Mouse (Mus musculus): ENCODE measurements at regions not wholly inside any gene's neighbourhood (a gene's known extent, or its start where the extent isn't known, plus 50 kb on each side); places are given as distances from the start of the nearest gene placed in this dataset.

DNA sequence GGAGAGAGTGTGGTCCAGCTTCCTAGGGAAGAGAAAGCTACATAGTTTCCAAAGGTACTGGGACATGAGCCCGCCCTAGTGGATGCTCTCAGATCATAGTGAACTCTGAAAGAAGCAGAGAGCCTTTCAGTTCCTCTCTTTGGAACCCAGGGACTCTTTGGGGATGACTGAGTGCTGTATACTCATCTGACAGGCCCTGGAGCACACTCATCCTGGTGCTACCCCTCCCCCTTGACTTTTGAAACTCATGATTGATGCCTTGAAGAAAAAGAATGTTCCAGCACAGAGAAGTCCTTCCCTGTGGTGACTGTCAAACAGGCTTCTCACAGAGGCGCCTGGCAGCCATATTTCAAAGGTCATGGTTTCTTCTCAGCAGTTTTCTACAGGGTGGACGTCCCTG is 254.2 kb upstream of the Eif4g2 start:
- no peak for DNase-seq (ENCODE audit: inconsistent ontology term)

DNA sequence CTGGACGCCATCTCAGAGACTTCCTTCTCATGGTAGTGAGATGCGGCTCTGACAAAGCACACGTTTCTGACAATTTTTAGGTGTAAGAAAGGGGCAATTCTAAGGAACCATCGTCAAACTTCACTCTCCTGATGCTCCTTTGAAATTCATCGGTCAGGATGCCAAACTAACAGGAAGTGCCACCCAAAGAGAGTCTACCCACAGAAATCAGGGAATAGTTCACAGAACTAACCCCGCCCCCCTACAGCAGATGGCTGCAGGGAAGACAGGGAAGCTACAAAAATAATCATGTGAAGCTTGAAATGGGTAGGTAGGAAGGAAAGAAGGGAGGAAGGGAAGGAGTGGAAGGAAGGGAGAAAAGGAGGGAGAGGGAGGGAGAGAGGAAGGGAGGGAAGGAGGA is 240.1 kb upstream of the Eif4g2 start:
- DNase-seq (ENCODE audit: inconsistent ontology term), result no peak

DNA sequence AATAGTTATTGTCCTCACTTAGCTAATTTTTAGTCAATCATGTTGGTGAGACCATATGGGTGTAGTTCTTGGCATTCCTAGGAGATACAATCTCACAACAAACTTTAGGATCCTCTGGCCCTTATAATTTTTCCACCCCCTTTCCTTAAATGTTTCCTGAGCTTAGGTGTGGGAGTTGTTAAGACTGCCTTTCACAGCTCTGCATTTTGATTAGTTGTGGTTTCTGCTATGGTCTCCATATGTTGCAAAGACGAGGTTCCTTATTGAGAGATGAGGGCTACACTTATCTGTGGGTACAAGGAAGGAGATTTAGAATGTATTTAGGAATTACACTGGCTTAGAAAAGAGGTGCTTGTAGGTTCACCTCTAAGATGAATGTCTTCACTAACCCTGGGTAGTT is 237.1 kb upstream of the Eif4g2 start:
- no peak for DNase-seq (ENCODE audit: inconsistent ontology term)

DNA sequence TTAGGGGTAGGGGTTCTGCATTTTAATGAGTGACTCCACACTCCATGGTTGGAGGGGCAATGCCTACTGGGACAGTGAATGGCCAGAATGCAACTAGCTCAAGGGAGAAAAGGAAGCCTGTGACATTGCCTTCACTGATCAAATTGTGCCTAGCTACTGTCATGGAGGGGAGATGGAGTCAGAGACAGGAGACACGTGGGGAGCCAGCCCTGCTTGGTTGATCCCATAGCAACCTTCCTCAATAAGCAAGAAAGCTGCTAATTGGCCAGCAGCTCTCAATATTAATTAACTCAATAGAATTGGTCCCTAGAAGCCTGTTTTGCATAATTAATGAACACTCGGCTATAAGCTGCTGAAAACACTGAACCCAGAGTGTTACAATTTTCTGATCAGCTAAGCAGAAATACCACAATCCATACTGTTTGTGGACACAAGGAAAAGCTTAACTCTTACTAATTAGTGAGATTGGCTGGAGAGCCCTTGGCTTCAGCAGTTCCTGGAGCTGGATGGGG is 233.7 kb upstream of the Eif4g2 start:
- DNase-seq (ENCODE audit: inconsistent ontology term), result peak; percentile 22

DNA sequence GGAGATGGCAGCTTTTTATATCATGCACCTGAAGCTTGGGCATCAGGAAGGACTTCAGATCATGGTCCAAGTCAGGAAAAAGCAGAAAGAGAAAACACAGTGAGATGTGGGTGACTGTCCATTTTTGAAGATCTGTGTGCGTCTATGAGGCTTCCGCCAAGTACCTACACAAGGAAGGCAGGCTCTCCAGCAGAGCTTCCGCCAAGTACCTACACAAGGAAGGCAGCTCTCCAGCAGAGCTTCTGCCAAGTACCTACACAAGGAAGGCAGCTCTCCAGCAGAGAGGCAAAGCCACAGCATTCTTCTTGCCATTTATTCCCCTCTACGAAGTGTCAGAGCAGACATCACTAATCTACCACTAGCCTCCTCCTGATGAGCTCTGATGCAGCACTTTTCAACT is 231.1 kb upstream of the Eif4g2 start:
- DNase-seq (ENCODE audit: inconsistent ontology term), result no peak

DNA sequence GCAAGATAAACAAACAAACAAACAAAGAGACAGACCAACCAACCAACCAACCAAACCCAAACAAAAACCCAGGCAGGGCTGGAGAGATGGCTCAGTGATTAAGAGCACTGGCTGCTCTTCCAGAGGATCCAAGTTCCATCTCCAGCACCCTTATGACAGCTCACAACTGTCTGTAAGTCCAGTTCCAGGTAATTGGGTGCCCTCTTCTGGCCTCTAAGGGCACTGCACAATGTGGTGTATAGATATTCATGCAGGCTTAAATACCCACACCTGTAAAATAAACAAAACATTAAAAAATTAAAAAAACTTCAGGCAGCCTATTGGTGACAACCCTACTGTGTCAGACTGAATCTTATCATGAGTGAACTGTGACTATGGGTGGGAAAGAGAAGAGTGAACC is 222.4 kb upstream of the Eif4g2 start:
- DNase-seq (ENCODE audit: inconsistent ontology term), result no peak

DNA sequence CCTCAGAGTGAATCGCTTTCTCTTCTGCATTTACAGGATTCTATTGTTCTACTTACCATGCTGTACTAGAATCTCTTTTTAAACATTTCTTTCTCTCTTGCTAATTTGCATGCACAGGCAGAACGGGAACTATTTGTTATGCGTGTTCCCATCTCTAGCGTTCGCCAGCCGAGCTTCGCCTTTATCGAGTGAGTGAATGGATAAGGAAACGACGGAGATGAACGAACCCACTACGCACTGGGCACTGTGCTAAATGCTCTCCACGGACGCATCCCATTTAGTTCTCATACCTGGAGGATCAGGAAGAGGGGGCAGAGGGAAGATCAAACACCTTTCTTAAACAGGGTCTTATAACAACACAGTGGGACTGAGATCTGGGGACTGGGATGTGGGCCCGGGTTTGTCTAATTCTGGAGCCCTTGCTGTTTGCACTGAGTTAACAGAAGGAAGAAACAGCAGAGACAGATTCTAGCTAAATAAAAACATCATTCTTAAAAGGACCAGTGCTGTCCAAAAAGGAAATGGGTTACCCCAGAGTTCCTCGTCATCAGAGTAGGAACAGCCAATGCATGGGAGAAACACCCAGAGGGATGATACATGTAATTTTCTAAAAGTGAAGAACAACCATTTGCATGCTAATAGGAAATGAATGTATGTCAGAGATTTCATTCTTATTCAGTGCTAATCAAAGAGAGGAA is 219.1 kb upstream of the Eif4g2 start:
- no peak for DNase-seq (ENCODE audit: inconsistent ontology term)

DNA sequence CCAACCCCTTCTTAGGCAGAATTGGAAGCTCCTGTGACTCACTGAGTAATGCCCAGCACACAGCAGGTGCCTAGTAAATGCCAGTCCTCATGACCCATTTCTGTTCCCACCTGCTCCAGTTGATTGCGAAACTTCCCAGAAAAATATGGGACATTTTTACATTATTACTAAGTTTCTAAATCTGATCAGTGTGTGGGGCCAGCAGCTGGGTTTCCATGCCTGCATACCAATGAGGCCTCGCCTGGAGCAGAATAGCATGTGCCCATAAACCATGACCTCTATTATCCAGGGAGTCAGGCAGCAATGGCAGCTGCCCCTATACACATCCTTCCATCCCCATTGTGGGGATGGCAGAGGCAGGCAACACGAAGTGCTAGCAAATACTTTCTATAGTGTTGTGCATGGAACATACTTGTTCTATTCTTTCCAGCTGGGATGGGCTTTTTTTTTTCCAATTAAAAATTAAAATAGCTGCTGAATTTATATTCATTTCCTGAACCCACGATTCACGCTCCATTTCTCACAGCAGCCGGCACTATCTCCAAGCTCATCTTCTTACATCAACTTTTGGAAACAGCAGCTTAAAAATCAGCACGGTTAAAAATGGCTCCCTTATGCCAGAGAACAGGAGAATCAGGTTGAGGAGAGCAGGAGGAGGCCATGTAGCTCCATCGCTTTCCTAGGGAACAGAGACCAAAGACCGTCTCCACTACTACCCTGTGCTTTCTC is 214.5 kb upstream of the Eif4g2 start:
- DNase-seq (ENCODE audit: inconsistent ontology term), result peak; percentile 91

DNA sequence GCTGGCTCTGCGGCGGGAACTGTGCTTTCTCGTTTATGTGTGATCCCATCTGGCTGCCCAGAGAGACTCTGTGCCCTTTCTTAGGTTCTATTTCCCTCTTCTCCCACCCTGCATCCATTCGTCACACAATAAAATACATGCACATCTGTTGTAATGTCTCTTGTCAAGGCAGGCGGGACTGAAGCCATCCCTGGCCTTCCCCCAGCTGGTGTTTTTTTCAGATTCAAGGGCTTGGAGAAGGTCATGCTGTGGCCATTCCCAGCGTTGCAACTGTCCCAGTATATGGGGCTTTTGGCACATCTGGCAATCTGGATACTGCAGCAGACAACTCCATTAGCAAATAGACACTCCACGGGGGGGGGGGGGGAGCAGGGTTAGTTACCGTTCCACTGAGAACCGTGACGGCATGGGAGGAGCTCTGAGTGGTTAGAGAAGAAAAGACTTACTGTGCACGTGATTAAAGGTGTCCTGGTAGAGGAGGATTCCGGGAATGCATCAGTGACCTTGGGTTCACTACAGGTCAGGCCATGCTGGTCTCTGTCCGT is 200.7 kb upstream of the Eif4g2 start:
- no peak for DNase-seq (ENCODE audit: inconsistent ontology term)

DNA sequence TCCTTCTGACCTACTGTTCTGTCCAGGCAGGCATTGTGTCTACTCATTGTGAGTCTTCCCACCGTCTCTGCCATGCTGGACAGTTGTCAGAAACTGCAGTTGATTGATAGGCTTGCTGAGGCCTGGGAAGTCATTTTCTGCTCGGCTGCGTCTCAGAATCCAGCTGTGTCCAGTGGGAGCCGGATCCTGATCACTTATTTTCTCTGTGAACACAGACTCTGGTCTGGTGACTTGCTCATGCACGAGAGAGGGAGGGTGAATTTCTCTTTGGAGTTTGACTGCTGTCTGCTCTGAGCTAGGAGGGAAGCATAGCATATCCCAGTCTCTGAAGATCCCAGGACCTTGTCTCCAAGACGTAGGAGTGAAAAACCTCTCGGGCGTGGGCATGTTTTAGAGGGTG is 199.5 kb upstream of the Eif4g2 start:
- DNase-seq (ENCODE audit: inconsistent ontology term), result no peak

DNA sequence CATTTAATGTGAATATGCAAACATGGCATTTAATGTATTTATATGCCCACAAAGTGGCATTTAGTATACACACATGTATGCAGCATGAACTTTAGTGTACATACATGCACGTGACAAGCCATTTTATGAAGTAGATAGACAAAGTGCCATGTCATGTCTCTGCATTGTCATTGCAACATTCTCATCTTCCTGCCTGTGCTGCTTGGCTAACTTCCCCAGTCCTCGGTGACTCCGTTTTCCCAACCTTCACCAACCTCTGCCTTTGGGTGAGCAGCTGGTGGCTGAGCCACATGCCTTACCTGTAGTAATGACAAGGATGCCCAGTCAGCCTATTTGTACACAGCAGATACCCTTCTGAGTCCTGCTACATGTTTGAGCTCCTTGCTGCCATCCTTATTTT is 194.9 kb upstream of the Eif4g2 start:
- DNase-seq (ENCODE audit: inconsistent ontology term), result no peak

DNA sequence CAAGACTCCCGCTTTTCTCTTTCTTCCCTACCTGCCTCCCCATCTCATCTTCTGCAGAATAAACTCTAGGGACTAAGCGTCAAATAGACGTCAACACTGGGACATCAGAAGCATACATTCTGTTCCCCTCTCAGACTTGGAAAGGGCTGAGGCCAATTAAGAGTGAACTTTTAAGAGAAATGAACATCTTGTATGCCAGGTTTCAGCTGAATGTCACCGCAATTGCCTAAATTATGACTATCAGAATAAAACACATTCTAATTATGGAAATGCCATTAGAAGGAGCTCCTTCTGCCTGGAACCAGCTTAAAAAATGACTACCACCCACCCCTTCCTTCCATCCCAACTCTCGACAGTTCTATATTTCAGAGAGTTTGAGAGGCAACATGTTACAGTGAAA is 191.0 kb upstream of the Eif4g2 start:
- no peak for DNase-seq (ENCODE audit: inconsistent ontology term)

DNA sequence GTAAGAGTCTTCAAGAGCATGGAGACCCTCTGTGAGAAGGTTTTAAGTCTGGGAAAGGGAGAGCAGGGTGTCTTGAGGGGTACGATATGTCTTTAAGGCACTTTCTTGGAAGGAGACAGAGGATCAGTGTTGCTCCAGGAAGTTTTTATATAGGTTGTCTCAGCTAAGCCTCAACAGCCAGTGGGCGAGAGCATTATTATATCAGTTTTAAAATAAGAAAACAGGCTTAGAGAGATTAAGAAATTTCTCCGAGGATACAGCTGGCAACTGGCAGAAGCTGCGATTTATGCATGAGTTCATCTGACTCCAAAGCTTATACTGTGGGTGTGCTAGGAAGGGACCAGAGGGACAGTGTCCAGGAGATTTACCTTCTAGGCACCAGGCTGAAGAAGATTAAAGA is 188.0 kb upstream of the Eif4g2 start:
- no peak for DNase-seq (ENCODE audit: inconsistent ontology term)

DNA sequence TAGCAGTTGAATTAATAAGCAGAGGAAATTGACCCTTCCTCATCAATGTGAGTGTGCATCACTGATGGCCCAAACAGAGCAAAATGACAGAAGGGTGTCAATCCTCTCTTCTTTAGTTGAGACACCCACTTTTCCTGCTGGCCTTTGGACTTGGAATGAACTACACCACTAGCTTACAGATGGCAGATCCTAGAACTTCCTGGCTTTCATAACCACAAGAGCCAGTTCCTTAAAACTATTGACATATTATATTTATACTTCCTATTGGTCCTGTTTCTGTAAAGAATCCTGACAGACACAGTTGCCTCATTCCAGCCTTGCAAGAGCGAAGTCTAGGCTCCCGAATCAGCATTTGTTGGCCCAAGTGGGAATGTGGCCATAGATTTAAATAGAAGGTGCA is 185.4 kb upstream of the Eif4g2 start:
- no peak for DNase-seq (ENCODE audit: inconsistent ontology term)

DNA sequence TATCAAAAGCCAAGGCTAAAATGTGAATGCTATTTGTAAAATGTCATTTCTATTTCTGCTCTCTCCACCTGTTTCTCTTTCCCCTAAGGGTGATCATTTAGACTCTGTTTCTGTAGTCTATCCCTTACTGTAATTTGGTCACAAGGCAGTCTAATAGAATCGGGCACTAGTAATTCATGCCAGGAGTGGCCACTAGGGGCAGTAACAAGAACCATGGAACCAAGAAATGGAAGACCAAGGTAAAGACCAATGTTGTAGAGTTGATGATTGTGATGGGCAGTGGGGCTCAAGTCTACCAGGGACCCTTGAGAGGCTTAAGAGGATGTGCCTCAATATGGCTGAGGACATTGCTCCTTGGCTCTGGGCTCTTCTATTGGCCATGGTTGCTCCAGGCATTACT is 180.5 kb upstream of the Eif4g2 start:
- no peak for DNase-seq (ENCODE audit: inconsistent ontology term)

DNA sequence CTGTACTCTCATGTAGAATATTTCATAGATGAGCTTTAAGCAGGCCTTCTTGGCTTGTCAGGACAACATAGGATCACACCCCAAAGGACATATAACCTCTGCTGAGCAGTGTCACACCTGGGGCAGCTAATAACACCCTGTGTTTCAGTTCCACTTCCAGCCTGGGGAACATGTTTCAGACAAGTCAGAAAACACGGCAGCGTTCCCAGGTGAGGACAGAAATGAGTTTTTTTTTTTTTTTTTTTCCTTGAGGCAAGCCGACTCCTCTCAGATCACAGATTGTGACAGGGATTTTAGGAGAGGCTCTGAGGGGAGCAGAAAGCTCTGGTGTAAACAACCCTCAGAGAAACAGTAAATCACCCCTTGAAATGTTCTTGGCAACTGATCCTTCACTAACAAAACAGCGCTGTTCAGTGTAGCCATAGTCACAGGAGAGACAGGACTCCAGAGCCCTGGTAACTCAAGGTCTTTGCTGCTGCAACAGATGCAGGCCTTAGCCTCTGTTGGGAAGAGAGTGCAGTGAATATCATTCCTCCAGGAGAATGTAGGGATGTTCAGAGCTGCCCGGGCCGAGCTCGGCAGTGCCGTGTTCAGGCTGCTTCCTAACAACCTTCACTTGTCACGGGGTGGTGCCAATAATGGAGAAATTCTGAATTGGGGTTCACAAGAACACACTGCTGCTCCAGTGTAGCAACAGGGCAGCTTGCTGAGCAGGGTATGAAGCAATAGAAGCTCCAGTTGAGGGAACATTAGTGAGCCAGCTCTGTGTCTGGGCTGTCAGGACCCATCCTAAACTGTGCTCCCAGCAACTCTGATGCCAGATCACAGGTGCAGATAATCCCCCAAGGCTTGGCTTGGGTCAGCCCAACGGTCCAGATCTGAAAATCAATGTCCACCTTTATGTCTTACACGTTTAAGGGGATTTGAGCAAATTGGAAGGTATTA is 177.1 kb upstream of the Eif4g2 start:
- no peak for DNase-seq (ENCODE audit: inconsistent ontology term)

DNA sequence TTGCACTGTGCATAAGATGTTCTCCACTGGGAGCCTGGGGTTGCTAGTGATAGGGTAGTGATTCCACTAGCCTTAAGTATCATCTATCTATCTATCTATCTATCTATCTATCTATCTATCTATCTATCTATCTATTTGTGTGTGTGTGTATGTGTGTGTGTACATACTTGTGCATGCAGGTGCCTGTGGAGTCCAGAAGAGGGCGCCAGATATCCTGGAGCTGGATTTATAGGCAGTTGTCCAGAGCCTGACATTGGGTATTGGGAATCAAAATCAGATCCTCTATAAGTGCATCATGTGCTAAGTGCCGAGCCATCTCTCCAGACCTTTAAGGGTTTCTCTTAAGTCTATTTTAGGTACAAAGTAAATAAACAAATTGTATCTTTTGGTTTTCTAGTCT is 175.0 kb upstream of the Eif4g2 start:
- DNase-seq (ENCODE audit: inconsistent ontology term), result no peak

DNA sequence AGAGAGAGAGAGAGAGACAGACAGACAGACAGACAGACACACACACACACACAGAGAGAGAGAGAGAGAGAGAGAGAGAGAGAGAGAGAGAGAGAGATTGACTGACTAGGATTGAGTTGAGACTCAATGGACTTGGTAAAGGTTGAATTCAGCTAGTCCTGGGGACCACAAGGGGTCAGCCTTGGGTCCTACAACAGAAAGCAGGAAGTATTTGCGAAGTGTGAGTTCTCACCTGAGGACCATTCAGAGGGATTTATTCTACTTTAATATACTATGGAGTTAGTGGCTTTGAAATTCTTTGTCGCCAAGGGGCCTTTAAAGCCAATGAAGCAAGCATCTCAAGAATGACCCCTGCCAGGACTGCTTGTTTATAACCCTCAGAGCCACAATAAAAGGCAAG is 173.4 kb upstream of the Eif4g2 start:
- no peak for DNase-seq (ENCODE audit: inconsistent ontology term)

DNA sequence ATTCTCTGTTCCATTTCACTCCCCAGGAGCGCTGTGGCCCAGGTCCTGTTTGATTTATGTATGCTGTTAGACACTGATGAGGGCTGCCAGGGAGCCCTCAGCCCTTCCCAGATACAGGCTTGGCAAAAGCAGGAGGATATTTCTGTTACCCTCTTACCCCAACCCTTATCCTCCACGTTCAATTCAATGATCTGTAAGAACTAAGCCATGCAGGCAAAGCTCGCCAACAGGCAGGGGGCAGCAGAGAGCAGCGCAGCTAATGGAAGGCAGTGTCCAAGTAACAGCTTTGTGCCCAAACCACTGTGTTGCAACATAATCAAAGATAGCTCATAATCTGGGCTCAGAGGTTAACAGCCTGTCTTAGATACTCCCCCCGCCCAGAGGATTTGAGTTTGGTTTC is 166.8 kb upstream of the Eif4g2 start:
- peak; percentile 56 for DNase-seq (ENCODE audit: inconsistent ontology term)

DNA sequence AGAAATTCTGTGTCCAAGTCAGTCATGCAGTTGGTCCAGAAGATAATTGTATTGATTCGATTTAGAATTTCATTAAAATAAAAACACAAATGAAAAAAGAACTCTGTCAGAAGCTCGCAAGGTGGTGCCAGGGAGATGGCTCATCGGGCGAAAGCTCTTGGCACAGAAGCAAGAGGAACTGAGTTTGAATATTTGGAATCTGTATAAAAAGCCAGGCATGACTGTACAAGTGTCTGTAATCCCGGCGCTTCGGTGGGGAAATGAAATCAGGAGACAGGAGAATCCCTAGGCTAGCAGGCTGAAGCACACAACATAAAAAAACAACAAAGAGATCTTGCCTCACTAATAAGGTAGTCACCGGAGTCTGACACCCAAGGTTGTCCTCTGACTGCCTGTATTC is 162.7 kb upstream of the Eif4g2 start:
- no peak for DNase-seq (ENCODE audit: inconsistent ontology term)

DNA sequence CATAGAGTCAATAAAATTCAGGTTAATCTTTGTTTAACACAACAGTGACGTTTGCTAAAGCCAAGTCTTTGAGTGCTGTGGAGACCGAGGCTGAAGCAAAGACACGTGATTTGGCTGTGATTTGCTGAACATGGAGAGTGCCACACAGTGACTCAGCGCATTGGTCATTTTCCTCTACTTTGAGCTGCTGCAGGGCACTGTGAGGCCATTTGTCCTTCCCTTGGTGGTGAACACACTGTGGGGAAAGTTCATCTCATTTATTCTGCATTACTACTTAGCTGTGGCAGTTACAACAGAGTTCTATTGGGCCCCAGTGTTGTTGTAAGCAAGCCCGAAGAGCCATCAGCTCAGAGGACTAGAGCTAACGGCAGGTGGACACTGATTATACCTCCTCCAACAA is 162.2 kb upstream of the Eif4g2 start:
- DNase-seq (ENCODE audit: inconsistent ontology term), result peak; percentile 53

DNA sequence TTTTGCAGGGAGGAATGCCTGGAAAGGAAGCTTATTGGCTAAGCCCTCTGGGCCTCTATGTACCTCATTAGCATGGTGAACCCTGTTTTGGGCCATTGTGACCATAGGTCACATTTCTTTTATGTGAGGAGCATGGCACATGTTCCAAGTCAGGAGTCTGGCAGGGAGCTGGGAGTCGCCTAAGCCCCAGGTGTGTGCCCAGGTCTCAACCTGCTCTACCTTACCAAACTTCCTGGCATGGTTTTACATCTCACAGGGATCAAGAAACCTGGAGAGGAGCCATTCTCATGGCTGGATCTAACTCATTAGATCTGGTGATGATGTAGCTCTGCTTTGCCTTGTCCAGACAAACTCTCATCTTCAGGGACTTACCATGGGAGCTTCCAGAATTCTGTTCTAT is 161.0 kb upstream of the Eif4g2 start:
- DNase-seq (ENCODE audit: inconsistent ontology term), result no peak

All from Muller cell, postnatal 12 days (primary cell).